Mouse (Mus musculus): ENCODE measurements around the gene Depp1.
A peak's percentile ranks its signal among the peaks of the same experiment; 100 is the strongest.

Gene Depp1

DNA sequence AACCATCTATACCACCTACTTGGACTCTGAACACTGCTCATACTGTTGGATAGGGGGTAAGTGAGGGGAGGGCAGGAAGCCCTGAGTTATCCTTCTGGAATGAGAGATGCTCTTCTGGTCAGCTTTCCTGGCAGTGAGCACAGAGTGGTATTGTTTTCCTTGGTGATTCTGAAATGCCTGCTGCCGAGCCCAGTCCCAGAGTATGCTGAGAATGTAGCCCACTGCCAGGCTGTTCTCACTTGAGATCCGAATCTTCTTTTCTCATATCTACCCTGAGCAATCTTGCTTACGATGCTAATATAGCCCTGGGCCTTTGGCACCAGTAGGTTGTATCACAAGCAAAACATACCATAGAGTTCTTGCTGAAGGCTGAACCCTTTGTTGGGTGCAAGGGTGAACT is 43.9 kb downstream of the Depp1 start:
- no peak for DNase-seq

DNA sequence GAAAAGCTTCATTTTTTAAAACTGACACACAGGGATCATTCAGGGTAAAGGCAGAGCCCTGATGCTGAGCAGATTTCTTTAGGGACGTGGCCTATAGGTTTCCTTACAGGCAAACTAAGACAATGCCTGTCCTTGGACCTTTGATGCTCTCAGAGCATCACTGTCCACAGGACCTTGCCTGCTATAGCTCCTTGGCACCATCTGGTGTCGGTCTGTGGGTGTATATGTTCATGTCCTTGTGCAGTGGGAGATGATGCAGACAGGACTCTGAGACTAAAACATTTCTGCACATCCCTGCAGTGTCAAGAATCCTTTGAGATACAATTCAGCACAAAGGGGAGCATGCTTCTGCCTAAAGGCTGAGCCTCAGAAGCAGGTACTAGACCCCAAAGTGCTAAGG is 47.0 kb downstream of the Depp1 start:
- DNase-seq: no peak

DNA sequence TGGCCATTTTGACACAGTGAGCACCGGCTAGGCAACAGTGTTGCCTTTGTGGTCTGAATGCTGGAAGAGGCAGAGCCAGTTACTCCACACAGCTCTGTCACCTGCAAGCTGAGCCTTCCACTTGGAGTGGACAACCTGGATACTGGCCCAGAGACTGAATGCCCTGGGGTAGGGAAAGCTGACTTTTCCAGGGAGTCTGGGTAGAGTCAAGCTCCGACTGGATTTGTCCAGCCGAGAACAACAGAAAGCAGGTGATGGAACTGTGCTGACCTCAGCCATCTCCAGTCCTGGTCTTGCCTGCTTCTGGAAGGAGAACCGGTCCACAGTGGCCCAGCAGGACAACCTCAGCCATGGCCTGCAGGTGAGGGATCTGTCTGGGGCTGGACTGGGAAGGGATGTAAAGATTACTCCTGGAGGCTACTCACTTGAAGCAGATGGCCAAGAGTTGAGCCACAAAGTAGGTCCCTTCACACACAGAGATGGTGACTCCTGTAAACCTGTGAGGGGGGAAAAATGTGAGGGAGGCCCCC is 47.6 kb downstream of the Depp1 start:
- peak; percentile 46 for DNase-seq

DNA sequence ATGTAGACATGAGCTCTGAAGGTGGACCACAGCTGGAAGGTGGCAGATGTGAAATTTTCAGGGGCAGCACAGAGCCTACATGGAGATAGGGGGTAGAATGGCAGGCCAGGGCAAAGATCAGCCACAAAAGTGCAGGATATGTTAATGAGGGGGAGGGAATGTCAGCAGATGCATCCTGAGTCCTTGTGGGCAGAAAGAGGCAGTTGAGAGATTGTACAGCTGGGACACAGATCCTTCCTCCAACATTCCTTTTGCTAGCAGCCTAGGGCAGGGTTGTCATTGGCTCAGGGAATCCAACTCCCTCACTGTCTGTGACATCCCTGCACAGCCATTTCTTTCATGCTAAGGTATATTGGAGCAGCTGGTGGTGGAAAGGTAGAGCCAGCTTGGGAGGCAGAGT is 50.4 kb downstream of the Depp1 start:
- DNase-seq: no peak

Measured in kidney, postnatal 10 days (tissue).